Mouse (Mus musculus) heart, adult 2 months (tissue): ENCODE measurements around the gene Exoc7.

Experiments used
- CTCF ChIP-seq: fragments of 200-600 bp; IDR thresholded peaks from 2 replicates; pipeline ENCODE4 v1.8.1; 2022; ENCODE audit warnings: antibody characterized with exemption, mild to moderate bottlenecking, moderate library complexity
- EP300 ChIP-seq: fragments of 200-500 bp; IDR thresholded peaks from 2 replicates; pipeline ENCODE4 v1.6.1; 2011; ENCODE audit warnings: low read depth, low read length, control low read depth; ENCODE audit not compliant: insufficient read depth
- POLR2A ChIP-seq: fragments of 200-500 bp; IDR thresholded peaks from 2 replicates; pipeline ENCODE4 v1.6.1; 2011; ENCODE audit warnings: mild to moderate bottlenecking, low read depth, low read length, control low read depth; ENCODE audit not compliant: insufficient read depth

DNA sequence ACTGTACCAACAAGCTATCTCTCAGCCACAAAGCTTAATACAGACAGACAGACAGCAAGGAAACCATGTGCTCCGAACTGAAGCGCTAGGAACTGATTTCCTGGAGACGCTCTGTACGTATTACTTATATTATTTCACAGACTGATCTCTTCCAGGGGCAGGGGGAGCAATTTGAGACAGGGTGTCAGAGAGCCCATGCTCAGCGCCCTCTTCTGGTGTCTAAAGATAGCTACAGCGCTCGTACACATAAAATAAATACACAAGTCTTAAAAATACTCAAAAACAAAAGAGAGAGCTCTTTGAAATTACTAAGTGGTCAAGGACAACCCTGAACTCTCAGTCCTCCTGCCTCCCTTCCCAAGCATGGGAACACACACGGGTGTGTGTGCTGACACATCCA, 39.4 kb downstream of the Exoc7 start:
- no peak for TF ChIP-seq EP300
- peak; percentile 40 for TF ChIP-seq CTCF
- no peak for TF ChIP-seq POLR2A
